Mouse (Mus musculus): ENCODE measurements around the gene Rasa2. TPM values are rescaled to one million over a fixed set of nuclear protein-coding genes. Genes with fewer than 3 reads are reported as not detected.

Gene Rasa2
- polyA plus RNA-seq, 1 experiment from 2014 or later: 12.3 TPM

DNA sequence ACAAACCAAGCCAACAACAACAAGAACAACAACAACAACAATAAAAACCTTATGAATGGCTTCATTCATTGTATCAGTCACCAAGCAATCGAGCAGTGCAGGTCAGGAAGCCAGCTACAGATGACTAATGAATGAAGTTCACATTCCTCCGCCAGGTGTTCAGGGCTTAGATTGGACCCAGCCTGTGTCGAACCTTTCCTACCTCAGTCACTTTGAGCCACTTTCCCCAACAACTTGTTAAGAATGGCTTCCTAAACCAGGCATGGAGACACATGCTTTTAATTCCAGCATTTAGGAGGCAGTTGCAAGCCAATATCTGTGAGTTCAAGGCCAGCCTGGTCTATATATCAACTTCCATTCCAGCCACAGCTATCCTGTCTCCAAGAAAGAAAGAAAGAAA lies 4.5 kb upstream of the Rasa2 start:
- Histone ChIP-seq H3K27ac (no peak overlapping the region), H3K9me3 (no peaks in the 10 kb centered on the region), H3K27me3 (ENCODE audit: insufficient read depth, poor library complexity, severe bottlenecking) (peaks cover 23% of the 10 kb centered on the region; the same call in 1 of the 2 replicates), H3K4me1 (replicated peaks) (peaks cover 16% of the 10 kb centered on the region), H3K4me3 (no peak overlapping the region), H3K36me3 (no peaks in the 10 kb centered on the region)
- no peak for DNase-seq (ENCODE audit: low spot score)
- 82% methylated on average over 3 of the region's 3 CpGs for WGBS

DNA sequence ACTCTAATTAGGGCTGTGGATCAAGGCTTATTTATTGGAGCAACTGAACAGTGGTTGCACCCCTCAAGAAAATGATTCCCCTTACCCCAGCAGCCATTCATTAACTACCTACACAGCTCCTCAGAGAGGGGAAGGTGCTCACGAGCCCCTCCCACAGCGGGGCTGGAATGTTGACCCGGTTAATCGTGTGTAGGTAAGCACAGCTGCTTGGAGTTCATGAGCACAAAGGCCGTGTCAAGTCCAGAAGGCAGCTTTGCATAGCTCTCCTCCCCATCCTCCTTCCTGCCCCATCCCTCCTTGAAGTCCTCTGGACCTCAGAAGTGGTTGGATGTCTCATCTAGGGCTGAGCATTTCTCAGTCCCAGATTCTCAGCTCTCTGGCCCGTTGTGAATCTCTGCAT lies 3.8 kb upstream of the Rasa2 start:
- H3K4me1 ChIP-seq (replicated peaks): peaks cover 16% of the 10 kb centered on the region
- WGBS: 73% methylated on average over 6 of the region's 6 CpGs
- H3K27me3 ChIP-seq (ENCODE audit: insufficient read depth, poor library complexity, severe bottlenecking): peaks cover 23% of the 10 kb centered on the region; the same call in 1 of the 2 replicates
- no peaks in the 10 kb centered on the region for H3K9me3 ChIP-seq
- no peaks in the 10 kb centered on the region for H3K36me3 ChIP-seq
- no peak overlapping the region for H3K4me3 ChIP-seq
- DNase-seq (ENCODE audit: low spot score): no peak
- no peak overlapping the region for H3K27ac ChIP-seq

DNA sequence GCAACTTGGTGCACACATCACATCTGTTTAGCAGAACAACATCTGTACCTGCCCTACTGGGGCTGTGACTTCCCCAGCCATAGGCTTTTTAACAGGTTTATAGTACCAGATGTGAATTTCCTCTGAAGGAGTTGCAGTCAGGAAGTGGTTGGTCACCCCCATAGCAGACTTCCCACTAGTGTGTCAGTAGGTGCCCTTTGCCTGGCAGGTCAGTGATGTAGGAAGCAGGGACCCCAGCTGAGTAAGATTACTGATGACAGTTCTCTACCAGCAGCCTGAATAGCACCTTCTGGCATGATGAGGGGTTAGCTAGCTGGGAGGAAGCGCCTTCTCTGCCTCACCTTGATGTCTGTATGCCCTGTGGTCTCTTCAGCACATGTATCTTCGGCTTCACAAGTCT lies 2.4 kb upstream of the Rasa2 start:
- H3K4me1 ChIP-seq (replicated peaks): peaks cover 16% of the 10 kb centered on the region
- no peaks in the 10 kb centered on the region for H3K9me3 ChIP-seq
- no peak overlapping the region for H3K27ac ChIP-seq
- no peak for DNase-seq (ENCODE audit: low spot score)
- H3K36me3 ChIP-seq: no peaks in the 10 kb centered on the region
- H3K4me3 ChIP-seq: no peak overlapping the region
- H3K27me3 ChIP-seq (ENCODE audit: insufficient read depth, poor library complexity, severe bottlenecking): peaks cover 20% of the 10 kb centered on the region; the same call in 1 of the 2 replicates
- 89% methylated on average over 2 of the region's 2 CpGs for WGBS

DNA sequence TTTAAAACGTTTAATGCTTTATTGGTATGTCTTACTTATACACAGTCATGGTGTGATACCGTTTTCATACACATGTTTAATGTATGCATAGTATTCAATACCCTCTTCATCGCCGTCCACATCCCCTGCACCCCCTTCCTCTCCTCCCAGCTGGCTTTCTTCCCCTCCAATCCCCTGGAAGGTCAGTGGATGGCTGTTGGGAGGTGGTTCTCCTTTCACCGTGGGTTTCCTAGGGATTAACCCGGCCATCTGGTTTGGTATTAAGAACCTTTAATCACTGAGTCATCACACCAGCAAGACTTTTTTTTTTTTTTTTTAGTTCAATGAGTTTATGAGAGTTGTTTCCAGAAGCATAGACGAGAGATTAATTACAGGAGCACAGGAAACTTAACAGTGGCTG lies 1.3 kb upstream of the Rasa2 start:
- H3K4me1 ChIP-seq (replicated peaks): peaks cover 20% of the 10 kb centered on the region
- WGBS: 62% methylated on average over 7 of the region's 7 CpGs
- peaks cover 20% of the 10 kb centered on the region; the same call in 1 of the 2 replicates for H3K27me3 ChIP-seq (ENCODE audit: insufficient read depth, poor library complexity, severe bottlenecking)
- no peak overlapping the region for H3K27ac ChIP-seq
- H3K4me3 ChIP-seq: no peak overlapping the region
- no peak for DNase-seq (ENCODE audit: low spot score)
- H3K9me3 ChIP-seq: no peaks in the 10 kb centered on the region
- H3K36me3 ChIP-seq: no peaks in the 10 kb centered on the region

DNA sequence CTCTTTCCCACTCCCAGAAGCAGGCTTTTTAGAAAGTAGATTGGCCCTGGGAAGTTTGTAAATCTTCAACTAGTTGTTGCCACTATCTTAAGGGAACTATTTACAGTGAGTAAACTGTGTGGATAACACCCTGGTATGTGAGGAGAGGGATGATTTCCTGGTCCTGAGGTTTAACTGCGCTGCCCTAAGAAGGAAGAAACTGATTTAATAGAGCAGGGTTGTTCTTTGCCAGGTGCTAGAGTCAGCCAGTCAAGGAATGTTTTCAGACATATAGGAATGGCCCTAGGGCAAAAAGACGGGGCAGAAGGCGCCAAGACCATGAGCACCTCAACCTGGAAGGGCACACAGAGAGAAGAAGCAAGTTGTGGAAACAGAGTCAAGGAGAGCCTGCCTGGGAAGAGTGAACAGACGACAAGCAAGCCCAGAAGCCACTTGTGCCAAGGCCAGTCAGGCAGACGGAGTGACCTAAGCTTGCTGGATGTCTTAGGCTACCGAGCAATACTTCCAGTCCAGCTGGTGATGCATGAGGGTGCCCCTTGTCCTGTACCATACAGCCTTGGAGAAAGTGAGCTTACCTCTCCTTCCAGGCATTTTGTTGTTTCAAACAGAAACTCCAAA lies 765 bp upstream of the Rasa2 start:
- Histone ChIP-seq H3K27me3 (ENCODE audit: insufficient read depth, poor library complexity, severe bottlenecking) (peaks cover 20% of the 10 kb centered on the region; the same call in 1 of the 2 replicates), H3K4me1 (replicated peaks) (peaks cover 20% of the 10 kb centered on the region), H3K27ac (no peak overlapping the region), H3K36me3 (no peaks in the 10 kb centered on the region), H3K9me3 (no peaks in the 10 kb centered on the region), H3K4me3 (peak overlapping the region; percentile 93)
- DNase-seq (ENCODE audit: low spot score): no peak
- 62% methylated on average over 6 of the region's 6 CpGs for WGBS

DNA sequence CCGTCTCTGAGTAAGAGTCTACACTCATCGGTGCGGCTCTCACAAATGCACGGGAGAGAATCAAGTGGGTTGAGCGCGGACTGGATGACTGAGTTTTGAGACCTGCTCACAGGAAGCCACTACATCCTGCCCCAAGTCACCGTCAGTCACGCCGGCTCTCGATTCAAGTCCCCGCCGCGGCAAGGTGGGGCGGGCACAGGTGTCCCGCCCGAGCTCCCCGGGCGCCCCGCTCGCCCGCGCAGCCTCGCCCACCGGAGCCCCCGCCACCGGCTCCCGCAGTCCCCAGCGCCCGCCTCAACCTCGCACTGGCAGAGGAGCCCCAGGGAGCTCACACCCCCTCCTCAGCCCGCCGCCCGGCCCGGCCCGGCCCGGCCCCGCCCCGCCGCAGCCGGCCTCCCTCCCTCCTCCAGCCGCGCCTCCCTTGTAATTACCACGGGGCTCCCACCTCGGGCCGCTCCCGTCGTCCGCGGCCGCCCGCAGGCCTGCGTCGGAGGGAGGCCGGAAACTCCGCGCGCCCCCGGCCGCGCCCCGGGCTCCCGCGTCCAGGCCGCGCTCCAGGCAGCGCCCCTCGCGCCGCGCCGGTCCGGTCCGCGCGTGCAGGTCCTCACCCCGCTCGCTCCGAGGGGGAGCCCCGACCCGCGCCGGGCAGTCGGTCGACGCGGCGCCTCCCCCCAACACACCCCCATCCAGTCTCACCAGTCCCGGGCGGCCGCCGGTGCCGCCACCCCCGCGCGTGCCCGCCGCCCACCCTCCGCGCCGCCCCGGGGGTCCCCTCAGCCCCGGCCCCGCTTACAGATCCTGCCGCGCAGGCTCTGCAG lies 637 bp downstream of the Rasa2 start:
- Histone ChIP-seq H3K9me3 (no peaks in the 10 kb centered on the region), H3K36me3 (no peaks in the 10 kb centered on the region), H3K4me1 (replicated peaks) (peaks cover 18% of the 10 kb centered on the region), H3K27me3 (ENCODE audit: insufficient read depth, poor library complexity, severe bottlenecking) (peaks cover 20% of the 10 kb centered on the region; the same call in 1 of the 2 replicates), H3K27ac (peak overlapping the region; percentile 99), H3K4me3 (peak overlapping the region; percentile 93)
- under 1% methylated on average over 92 of the region's 105 CpGs for WGBS
- peak; percentile 73 for DNase-seq (ENCODE audit: low spot score)

DNA sequence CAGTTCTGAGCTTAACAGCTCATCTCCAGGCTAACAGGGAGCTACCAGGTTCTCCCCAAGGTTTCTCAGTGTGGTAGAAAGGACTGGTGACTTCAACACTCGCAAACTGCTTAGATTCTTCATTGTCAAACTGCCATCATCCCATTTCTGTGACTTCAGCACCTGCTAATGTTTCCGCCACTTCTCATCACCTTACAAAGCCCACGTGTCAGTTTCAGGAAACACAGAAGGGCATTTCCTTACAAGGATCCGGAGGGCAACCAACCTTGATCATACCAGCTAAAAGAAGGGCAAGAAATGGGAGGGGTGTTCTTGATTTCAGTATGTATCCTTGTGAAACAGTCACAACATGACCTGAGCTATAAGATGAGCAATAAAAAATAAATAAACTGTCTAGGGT lies 2.3 kb downstream of the Rasa2 start:
- Histone ChIP-seq H3K4me1 (replicated peaks) (peaks cover 18% of the 10 kb centered on the region), H3K36me3 (peaks cover 6% of the 10 kb centered on the region), H3K27me3 (ENCODE audit: insufficient read depth, poor library complexity, severe bottlenecking) (peaks cover 20% of the 10 kb centered on the region; the same call in 1 of the 2 replicates), H3K9me3 (no peaks in the 10 kb centered on the region), H3K4me3 (no peak overlapping the region), H3K27ac (no peak overlapping the region)
- WGBS: 66% methylated on average over 4 of the region's 4 CpGs
- DNase-seq (ENCODE audit: low spot score): no peak

DNA sequence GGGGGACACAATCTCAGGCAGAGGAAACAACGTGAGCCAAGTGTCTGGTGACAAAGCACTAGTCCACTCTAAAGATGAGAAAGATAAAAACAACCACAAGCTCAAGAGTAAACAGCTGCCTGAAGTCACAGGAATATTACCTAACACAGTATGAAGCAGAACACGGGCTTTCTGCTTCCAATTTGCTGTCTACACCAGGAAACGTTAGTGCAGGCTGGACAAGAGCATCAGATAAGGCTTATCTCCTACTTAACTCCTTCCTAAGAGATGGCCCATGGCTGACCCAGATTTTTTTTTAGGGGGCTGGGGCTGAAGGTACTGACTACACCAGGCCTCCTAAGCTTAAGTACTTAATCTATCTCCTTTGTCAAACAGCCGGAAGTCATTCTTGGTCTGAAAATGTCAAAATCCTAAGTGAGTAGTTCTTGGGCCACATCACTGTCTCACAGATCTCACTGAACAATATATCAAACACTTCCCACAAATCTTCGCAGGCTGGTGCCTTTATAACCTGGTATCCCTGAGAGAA lies 3.8 kb downstream of the Rasa2 start:
- Histone ChIP-seq H3K4me1 (replicated peaks) (peaks cover 18% of the 10 kb centered on the region), H3K4me3 (no peak overlapping the region), H3K36me3 (peaks cover 8% of the 10 kb centered on the region), H3K27ac (no peak overlapping the region), H3K27me3 (ENCODE audit: insufficient read depth, poor library complexity, severe bottlenecking) (peaks cover 7% of the 10 kb centered on the region; the same call in 1 of the 2 replicates), H3K9me3 (no peaks in the 10 kb centered on the region)
- no peak for DNase-seq (ENCODE audit: low spot score)
- WGBS: 67% methylated on average over 5 of the region's 5 CpGs

DNA sequence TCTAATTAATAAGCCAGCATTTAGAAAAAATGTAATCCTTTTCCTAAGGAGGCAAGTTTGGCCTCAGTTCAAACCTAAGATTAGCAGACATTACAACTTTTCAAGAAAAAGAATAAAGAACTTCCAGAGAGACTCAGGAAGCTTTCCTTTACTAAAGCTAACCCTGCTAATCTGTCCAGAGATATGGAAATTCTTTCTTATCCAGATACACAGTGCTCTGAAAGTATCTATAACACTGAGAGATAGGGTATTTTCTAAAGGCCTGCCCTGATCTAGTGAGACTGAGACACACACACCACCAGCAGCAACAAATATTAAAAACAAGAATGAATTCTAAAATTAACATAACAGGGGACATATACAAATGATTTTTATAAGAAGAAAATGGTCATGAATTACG lies 4.4 kb downstream of the Rasa2 start:
- Histone ChIP-seq H3K27ac (no peak overlapping the region), H3K27me3 (ENCODE audit: insufficient read depth, poor library complexity, severe bottlenecking) (peaks cover 2% of the 10 kb centered on the region; the same call in 1 of the 2 replicates), H3K4me1 (replicated peaks) (peaks cover 15% of the 10 kb centered on the region), H3K4me3 (no peak overlapping the region), H3K36me3 (peaks cover 8% of the 10 kb centered on the region), H3K9me3 (no peaks in the 10 kb centered on the region)
- DNase-seq (ENCODE audit: low spot score): no peak
- 77% methylated on average over 1 of the region's 1 CpGs for WGBS

DNA sequence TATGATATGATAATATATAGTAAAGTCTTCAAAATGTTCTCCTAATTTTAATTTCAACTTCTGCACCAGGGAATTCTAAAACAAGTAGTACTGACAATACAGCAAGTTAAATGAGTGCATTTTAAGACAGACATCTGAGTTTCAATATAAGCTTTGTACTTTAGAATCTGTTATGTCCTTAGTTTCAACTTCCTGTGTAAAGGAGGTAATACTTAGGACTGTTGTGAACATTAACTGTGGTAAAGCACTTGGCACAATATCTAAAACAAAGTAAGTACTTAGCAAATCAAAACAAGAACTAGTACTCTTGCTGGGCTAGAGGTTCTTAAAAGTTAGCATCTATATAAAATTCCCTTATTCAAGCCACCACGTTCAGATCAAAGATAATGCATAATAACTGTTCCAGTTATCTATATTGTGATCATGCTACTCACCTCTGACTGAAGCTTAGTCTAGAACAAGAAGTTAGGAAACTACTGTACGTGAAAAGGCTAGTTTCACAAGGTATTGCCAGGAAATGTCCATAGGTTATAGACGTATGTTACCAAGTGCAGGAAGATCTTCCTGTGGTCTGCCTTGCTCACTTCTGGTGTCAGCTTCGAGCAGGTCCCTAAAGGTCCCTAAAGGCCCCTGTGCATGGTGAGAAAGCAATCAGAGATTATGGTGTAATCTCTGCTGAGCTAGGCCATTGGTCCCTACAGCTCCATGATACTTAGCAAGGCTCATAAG lies 12.8 kb downstream of the Rasa2 start:
- Histone ChIP-seq H3K4me3 (no peak overlapping the region), H3K27ac (no peak overlapping the region), H3K4me1 (replicated peaks) (no peaks in the 10 kb centered on the region), H3K27me3 (ENCODE audit: insufficient read depth, poor library complexity, severe bottlenecking) (no peaks in the 10 kb centered on the region), H3K36me3 (no peaks in the 10 kb centered on the region), H3K9me3 (no peaks in the 10 kb centered on the region)
- WGBS: 94% methylated on average over 4 of the region's 4 CpGs
- DNase-seq (ENCODE audit: low spot score): no peak

DNA sequence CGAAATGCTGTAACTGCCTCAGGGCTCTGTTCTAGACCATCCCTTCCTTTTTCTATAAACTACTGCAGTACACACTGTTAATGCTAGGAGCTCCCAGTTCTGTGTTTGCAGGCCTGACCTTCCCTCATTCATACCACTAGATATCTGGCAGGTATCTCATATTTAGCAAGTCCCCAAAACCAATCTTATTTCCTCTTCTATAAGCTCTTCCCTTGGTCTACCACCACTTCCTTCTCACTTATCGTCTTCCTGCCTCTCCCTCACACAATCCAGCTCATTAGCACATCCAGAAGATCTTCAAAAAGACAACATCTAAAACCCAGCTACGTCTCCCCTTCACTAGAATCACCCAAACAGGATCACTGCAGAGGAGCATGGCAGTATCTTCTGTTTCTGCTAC lies 19.1 kb downstream of the Rasa2 start:
- H3K36me3 ChIP-seq: peaks cover 22% of the 10 kb centered on the region
- 88% methylated on average over 3 of the region's 3 CpGs for WGBS
- no peaks in the 10 kb centered on the region for H3K4me1 ChIP-seq (replicated peaks)
- no peak for DNase-seq (ENCODE audit: low spot score)
- no peak overlapping the region for H3K4me3 ChIP-seq
- H3K27ac ChIP-seq: no peak overlapping the region
- no peaks in the 10 kb centered on the region for H3K27me3 ChIP-seq (ENCODE audit: insufficient read depth, poor library complexity, severe bottlenecking)
- H3K9me3 ChIP-seq: peaks cover 4% of the 10 kb centered on the region

DNA sequence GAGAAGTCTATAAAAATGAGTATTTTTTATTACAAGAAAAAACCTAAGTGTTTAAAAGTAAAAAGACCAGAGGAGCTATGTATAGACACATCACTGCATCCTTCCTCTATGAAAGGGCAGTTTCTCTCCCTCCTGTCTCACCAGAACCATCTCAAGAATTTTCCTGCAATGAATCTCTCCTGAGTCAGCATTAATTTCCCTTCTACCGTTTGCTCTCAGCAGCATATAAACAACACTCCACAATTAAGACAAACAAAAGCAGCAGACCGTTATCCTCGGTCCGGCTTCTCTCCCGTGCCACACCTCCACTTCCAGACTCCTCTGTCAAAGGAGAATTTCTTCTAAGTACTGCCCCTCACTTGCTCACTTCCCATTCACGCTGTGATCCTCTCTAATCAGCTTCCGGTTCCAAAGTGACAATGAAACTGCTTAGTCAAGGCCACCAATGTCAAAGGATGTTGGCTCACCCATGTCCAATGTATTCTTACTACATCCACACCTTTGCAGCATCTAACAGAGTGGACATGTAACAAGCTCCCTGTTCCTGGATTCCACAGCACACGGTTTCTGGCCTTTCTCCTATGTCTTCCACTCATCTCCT lies 19.6 kb downstream of the Rasa2 start:
- H3K4me1 ChIP-seq (replicated peaks): no peaks in the 10 kb centered on the region
- H3K36me3 ChIP-seq: peaks cover 27% of the 10 kb centered on the region
- no peaks in the 10 kb centered on the region for H3K27me3 ChIP-seq (ENCODE audit: insufficient read depth, poor library complexity, severe bottlenecking)
- DNase-seq (ENCODE audit: low spot score): no peak
- H3K4me3 ChIP-seq: no peak overlapping the region
- H3K9me3 ChIP-seq: peaks cover 9% of the 10 kb centered on the region
- WGBS: 67% methylated on average over 8 of the region's 8 CpGs
- H3K27ac ChIP-seq: no peak overlapping the region

Data from hindbrain, embryonic 10.5 days (tissue).